Mouse (Mus musculus) stomach, postnatal 0 days (tissue): ENCODE results near the gene Dusp8.

Experiments used
- CTCF ChIP-seq: IDR thresholded peaks from 2 replicates; pipeline ENCODE4 v1.5.1; 2016; ENCODE audit warnings: antibody characterized with exemption, low read depth, mild to moderate bottlenecking, moderate library complexity
- EP300 ChIP-seq: optimal IDR thresholded peaks from 2 replicates; pipeline ENCODE3; 2016; ENCODE audit warnings: antibody characterized with exemption

DNA sequence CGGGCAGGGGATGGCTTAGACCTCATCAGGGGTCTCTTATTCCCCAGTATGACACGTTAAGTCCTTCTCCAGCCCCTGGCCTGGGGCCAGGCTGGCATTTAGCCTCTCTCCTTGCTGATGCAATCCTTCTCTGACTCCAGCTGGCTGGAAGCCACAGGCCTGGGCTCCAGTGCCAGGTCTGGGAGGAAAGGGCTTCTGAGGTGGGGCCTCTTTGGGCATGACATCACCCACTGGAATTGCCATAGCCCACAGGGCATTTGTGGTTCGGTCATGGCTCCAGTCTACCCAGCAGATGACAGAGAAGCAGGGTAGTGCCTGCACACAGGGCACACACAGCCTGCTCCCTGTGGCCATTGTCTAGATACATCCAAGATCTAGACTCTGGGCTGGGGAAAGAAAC, 10.8 kb downstream of the Dusp8 start:
- no peak for TF ChIP-seq CTCF
- no peak for TF ChIP-seq EP300
